Mouse (Mus musculus) central nervous system, embryonic 14 days (tissue): ENCODE measurements around the gene Atp2b4. TPM values are rescaled to one million over a fixed set of nuclear protein-coding genes. Genes with fewer than 3 reads are reported as not detected.

ENCODE experiments used
- polyA plus RNA-seq: library from polyadenylated mRNA; depleted of rRNA; stranded (reverse); fragments of >200 nt; gene quantifications from 2 replicates; pipeline ENCODE4 v1.2.3, GENCODE M21; 2012; rRNA removed

The Atp2b4 gene
- polyA plus RNA-seq: 15.0 and 18.1 TPM in 2 replicates

DNA sequence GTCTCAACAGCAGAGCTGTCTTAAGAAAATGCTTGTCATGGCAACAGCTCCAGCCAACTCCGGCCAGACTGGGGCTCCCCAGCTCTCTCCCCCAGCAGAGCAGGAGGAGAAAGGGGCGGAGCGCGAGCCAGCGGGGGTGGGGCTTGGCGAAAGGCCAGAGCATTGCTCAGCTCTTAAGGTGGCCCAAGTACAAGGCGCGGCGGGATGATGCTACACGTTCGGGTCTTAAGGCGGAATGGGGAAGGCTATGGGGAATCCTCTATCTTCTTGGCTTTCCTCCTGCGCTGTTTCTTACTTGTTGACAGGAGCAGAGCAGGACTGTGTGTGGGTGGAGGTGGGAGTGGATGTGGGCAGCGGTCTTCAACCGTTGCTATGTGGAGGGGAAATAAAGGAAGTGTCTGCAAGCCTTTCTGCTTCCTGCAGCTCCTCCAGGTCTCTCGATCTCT is at the start of gene Atp2b4:
Atp2b4 (minus strand) TSS at position 94 of the 446 bp plus-strand sequence.

DNA sequence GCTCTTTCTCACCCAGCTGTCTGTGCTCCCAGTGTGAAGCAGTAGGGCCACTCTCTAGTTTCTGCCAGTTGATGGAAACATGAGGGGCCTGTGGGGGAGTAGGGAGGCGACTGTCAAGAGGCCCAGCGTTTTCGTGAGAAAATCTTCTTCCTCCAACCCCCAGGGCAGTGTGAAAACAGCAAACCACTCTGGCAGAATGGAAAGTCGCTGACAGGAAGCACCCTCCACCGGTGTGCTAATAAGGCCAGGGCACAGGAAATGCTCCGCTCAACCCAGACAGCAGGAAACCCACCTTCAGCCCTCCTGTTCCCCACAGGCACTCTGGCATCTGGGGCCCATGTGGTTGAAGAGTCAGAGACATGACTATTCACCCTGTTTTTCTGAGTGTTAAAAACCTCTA is 110.9 kb downstream of the Atp2b4 start, which contains the start of gene Lax1:
Lax1 (minus strand) TSS at position 212 of the 400 bp plus-strand sequence.

DNA sequence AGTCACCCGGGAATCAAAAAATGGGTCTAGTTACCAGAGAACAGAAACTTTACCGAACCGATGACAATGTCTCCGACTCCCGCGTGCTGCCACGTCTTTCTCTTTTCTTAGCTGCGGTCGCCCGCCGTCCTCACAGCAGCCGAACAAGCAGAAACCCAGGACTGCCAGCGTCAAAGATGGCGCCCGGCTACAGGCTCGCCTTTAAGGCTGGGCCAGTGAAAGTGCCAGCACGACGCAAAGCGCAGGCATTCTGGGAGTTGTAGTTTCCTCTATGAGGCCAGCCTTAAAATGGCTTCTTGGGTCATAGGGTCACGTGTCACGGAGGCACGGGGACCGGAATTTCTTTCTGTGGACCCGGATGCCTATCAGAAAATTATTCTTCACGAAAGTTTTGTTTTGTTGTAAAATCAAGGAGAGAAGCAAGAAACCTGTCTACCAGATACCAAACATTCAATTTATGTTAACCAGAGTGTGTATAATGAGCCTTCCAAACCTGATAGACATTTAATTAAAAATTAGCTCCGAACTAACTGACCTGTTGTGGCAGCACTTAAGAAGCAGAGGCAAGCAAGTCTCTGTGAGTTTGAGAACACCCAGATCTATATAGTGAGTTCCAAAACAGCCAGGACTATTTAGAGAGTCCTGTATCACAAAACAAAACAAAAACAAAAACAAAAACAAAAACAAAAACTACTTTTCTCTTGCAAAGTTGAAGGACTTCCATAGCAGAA is 139.5 kb downstream of the Atp2b4 start, which contains the start of gene Gm38394:
Gm38394 (minus strand) TSS at position 116 of the 731 bp plus-strand sequence.

DNA sequence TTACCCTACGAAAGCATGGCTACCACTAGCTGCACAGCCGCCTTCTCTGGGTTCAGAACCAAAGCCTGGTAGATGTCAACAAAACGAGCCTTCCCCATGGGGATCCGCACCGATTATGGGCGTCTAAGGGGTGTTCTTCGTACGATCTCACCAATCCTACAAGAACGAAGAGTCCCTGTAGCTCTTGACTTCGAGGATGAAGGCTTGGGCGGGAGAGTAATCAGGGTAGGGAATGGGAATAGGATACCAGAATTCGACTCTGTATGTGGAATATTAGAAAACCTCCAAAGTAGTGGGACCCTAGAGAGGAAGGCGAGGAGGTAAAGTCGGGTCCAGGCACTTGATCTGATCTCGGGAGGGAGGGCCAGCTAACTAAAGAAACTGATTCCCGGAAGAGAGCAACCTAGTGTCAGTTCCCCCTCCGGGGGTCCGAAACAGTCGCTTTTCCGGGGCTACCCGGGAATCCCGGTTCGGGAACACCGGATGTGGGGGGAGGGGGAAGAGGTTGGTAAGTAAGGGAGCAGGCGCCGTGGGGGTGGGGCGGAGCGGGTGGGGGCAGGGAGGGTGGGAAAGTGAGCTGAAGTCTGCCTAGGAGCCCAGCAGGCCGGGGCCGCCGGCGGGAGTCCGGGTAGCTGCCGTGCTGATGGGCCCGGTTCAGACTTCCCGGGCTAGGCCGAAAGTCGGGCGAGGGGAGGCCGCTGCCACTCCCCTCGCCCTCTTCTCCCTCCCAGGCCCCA is 140.2 kb downstream of the Atp2b4 start, which contains the start of gene Zbed6:
Zbed6 (minus strand) TSS at position 420 of the 737 bp plus-strand sequence.

Other genes starting within 250 kb of the Atp2b4 start
- gene Snrpe, start 190.8 kb downstream of the Atp2b4 start, polyA plus RNA-seq: 382 and 429 TPM in 2 replicates
- 6.8 and 9.1 TPM in 2 replicates for gene Zbed6, start 140.2 kb downstream of the Atp2b4 start, polyA plus RNA-seq
- gene Gm38394, start 139.7 kb downstream of the Atp2b4 start, polyA plus RNA-seq: 7.9 and 9.5 TPM in 2 replicates
- 0.36 and 0.76 TPM in 2 replicates for gene Lax1, start 110.9 kb downstream of the Atp2b4 start, polyA plus RNA-seq
- 8.3 and 8.4 TPM in 2 replicates for gene Optc, start 107.0 kb upstream of the Atp2b4 start, polyA plus RNA-seq
- 3.5 and 7.1 TPM in 2 replicates for gene Prelp, start 120.4 kb upstream of the Atp2b4 start, polyA plus RNA-seq
- 8.1 and 14.9 TPM in 2 replicates for gene Fmod, start 236.2 kb upstream of the Atp2b4 start, polyA plus RNA-seq